Mouse (Mus musculus) lung, embryonic 14.5 days (tissue): ENCODE data around the gene Ahnak2. TPM values are rescaled to one million over a fixed set of nuclear protein-coding genes. Genes with fewer than 3 reads are reported as not detected.

Source experiments
- ATAC-seq: fragments of 200-750 bp; cut with Nextera tagmentation; 2 replicates; pipeline ENCODE4 v1.8.0; 2017; ENCODE audit warnings: mild to moderate bottlenecking, moderate TSS enrichment, moderate library complexity; ENCODE audit not compliant: insufficient read depth
- DNase-seq: peaks from one replicate; pipeline ENCODE4 v3.0.0-alpha.2; 2015
- H3K27ac ChIP-seq: fragments of 300-500 bp; sonication (generic); 2 replicates; pipeline ENCODE4 v1.5.1; 2014; ENCODE audit warnings: low read depth, mild to moderate bottlenecking, moderate library complexity
- H3K27me3 ChIP-seq: fragments of 300-500 bp; sonication (generic); 2 replicates; pipeline ENCODE4 v1.6.1; 2014; ENCODE audit warnings: low read length, control low read depth; ENCODE audit not compliant: insufficient read depth
- H3K36me3 ChIP-seq: fragments of 300-500 bp; sonication (generic); 2 replicates; pipeline ENCODE4 v1.6.1; 2014; ENCODE audit warnings: control low read depth; ENCODE audit not compliant: insufficient read depth
- H3K4me1 ChIP-seq: fragments of 300-500 bp; sonication (generic); 2 replicates; pipeline ENCODE4 v1.6.1; 2014; ENCODE audit warnings: antibody characterized with exemption, control low read depth; ENCODE audit not compliant: insufficient read depth
- H3K4me2 ChIP-seq: fragments of 300-500 bp; sonication (generic); 2 replicates; pipeline ENCODE4 v1.6.1; 2014; ENCODE audit warnings: mild to moderate bottlenecking
- H3K4me3 ChIP-seq: fragments of 300-500 bp; sonication (generic); 2 replicates; pipeline ENCODE4 v1.5.1; 2014; ENCODE audit warnings: low read depth, low read length
- H3K9ac ChIP-seq: fragments of 300-500 bp; sonication (generic); 2 replicates; pipeline ENCODE4 v1.6.1; 2014
- H3K9me3 ChIP-seq: fragments of 300-500 bp; sonication (generic); 2 replicates; pipeline ENCODE4 v1.6.1; 2016; ENCODE audit warnings: low read depth, low read length, control low read depth
- CTCF ChIP-seq: IDR thresholded peaks from 2 replicates; pipeline ENCODE4 v1.5.1; 2016; ENCODE audit warnings: antibody characterized with exemption, low read depth
- WGBS: fragments of 180-500 bp; shearing (Covaris S2); extraction: QIAGEN DNeasy Blood & Tissue Kit; methylation state at CpG from one replicate; pipeline ENCODE4 v1.1.7; 2014; 5-methylcytosine and 5-hydroxymethylcytosine counted together
- polyA plus RNA-seq: library from polyadenylated mRNA; unstranded; fragments of >200 nt; fragmentation: Nextera tagmentation; extraction: Ambion mirVana; gene quantifications from 2 replicates; pipeline ENCODE4 v1.2.1, GENCODE M21; 2014

The Ahnak2 gene
- polyA plus RNA-seq, 1 experiment from 2014 or later, result 0.61 TPM

DNA sequence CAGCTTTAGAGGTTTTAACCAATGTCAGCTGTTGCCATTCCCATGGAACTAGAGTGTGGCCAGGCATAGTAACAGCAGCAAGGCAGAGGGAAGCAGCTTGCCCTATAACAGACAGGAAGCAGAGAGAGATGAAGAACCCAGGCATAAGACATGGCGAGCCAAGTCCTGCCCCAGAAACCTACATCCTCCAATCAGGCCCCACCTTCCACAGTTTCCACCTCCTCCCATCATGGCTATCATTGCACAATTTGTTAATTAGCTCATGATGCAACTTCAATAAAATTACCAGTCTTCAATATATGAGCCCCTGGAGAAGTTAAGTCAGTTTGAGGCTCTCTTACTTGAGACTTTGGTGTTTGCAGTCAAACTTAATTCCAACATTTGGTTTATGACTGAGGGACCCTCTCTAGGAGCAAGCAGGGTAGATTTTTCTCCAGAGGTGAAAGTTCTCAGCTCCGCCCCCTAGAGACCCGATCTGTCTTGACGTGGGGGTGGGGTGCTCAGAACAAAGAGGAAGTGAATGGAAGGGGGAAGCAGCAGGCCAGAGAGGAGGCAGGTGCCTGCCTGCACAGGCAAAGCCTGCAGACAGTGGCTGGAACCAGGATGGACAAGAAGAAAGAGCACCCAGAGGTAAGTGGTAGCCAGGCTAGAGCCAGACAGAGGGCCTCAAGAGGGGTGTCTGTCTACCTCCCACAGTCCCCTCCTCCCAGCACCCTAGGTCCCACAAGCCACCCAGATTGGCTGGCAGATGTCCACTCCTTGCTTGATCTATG, 42.1 kb downstream of the Ahnak2 start, which contains the start of gene Pld4:
Gene Pld4, plus strand, starts transcription at position 502 of the 773 bp plus-strand sequence.
- H3K9ac ChIP-seq, result no peak within 1 kb of the TSS
- 40% methylated on average over 4 of the region's 4 CpGs for WGBS
- no peaks in the 10 kb centered on the region for H3K4me1 ChIP-seq
- H3K27me3 ChIP-seq, result no peaks in the 10 kb centered on the region
- no peaks in the 10 kb centered on the region for H3K36me3 ChIP-seq
- DNase-seq (no peak), ATAC-seq (no peak)
- H3K27ac ChIP-seq, result no peak within 1 kb of the TSS
- no peaks in the 10 kb centered on the region for H3K9me3 ChIP-seq
- H3K4me3 ChIP-seq, result no peak within 1 kb of the TSS
- H3K4me2 ChIP-seq, result no peak within 1 kb of the TSS
- no peak for TF ChIP-seq CTCF

DNA sequence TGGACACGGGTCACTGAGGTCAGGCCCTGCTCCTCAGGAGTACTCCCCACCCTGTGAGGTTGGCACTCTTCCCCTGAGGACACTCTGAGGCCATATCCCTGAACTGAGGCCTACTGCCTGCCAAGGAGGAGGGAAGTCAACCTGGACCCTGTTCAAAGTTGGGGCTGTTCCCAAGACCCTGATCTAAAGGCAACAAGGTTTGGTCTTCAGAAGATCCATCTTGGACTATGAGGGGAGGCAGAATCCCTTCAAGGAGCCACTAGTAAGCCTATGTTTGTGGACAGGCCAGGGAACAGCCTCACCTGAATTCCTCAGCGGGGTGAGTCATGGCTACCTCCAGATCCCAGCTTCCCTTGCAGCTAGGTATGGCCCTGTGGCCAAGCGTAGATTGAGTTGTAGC, 43.0 kb downstream of the Ahnak2 start:
- Histone ChIP-seq H3K9ac (no peak overlapping the region), H3K27ac (no peak overlapping the region), H3K4me1 (no peaks in the 10 kb centered on the region), H3K4me2 (no peak overlapping the region), H3K9me3 (no peaks in the 10 kb centered on the region), H3K27me3 (no peaks in the 10 kb centered on the region), H3K4me3 (no peak overlapping the region), H3K36me3 (no peaks in the 10 kb centered on the region)
- no peak for TF ChIP-seq CTCF
- DNase-seq, result no peak
- 79% methylated on average over 3 of the region's 3 CpGs for WGBS
- no peak for ATAC-seq

DNA sequence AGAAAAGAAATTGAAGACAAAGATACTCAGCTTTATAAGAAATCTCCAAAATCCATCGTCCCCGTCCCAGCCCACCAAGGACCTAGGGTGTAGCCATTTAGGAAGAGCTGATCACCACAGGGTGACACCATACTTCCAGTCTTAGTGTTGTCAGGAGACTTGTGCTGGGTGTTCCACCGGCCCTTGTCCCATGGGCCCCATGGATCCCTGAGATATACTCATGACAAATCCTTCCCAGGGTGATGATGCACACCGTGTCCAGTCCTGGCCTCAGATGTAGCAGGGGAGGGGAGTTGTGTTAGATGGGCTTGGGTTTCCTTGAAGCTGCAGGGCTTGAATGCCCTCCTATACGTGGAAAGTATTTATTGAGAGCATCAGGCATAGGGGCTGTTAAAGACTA, 44.6 kb downstream of the Ahnak2 start:
- H3K36me3 ChIP-seq, result no peaks in the 10 kb centered on the region
- DNase-seq, result no peak
- no peak overlapping the region for H3K27ac ChIP-seq
- no peak overlapping the region for H3K9ac ChIP-seq
- no peaks in the 10 kb centered on the region for H3K9me3 ChIP-seq
- no peaks in the 10 kb centered on the region for H3K4me1 ChIP-seq
- no peaks in the 10 kb centered on the region for H3K27me3 ChIP-seq
- no peak overlapping the region for H3K4me2 ChIP-seq
- no peak overlapping the region for H3K4me3 ChIP-seq
- 80% methylated on average over 5 of the region's 5 CpGs for WGBS
- no peak for TF ChIP-seq CTCF
- no peak for ATAC-seq

DNA sequence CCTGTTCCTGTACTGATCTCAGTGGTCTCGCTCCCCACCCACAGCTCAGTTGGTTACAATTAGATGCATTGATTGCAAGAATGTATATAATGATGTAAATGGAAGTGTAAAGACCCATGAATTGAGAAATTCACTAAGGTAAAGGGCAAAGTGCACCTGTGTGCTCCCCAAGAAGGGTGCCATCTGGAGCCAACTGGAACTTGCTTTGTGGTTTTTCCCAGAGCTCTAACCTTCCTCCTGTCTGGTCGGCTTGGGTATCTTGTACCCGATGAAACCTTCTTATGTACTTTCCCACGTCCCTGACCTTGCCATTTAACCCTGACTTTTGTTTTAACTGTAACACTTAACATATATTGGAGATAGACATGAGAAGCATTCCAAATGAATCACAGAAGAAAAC, 46.6 kb downstream of the Ahnak2 start:
- Histone ChIP-seq H3K27me3 (no peaks in the 10 kb centered on the region), H3K4me2 (no peak overlapping the region), H3K9ac (no peak overlapping the region), H3K36me3 (no peaks in the 10 kb centered on the region), H3K4me1 (no peaks in the 10 kb centered on the region), H3K27ac (no peak overlapping the region), H3K9me3 (no peaks in the 10 kb centered on the region), H3K4me3 (no peak overlapping the region)
- ATAC-seq (no peak), DNase-seq (no peak)
- WGBS, result 68% methylated on average over 4 of the region's 4 CpGs
- TF ChIP-seq CTCF, result no peak

DNA sequence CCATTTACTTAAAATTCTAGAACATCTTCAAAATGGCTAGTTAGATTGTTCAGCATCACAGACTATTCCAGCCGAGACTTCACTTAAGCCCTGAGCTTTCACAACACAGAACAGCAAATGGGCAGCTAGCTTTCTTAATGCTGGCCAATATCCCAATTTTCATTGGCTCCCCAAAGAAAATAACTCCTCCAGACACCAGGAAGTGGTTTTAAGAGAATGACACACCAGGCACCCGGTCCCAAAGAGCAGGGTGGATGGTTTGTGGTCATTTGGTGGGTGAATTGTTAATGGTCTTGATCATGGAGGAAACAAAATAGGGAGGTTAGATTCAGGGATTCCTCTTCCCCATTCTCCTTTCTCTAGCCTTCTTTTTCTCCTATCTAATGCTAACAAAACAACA, 50.1 kb downstream of the Ahnak2 start:
- Histone ChIP-seq H3K9me3 (no peaks in the 10 kb centered on the region), H3K27me3 (no peaks in the 10 kb centered on the region), H3K9ac (no peak overlapping the region), H3K4me1 (no peaks in the 10 kb centered on the region), H3K4me2 (no peak overlapping the region), H3K4me3 (no peak overlapping the region), H3K27ac (no peak overlapping the region), H3K36me3 (no peaks in the 10 kb centered on the region)
- DNase-seq (no peak), ATAC-seq (no peak)
- TF ChIP-seq CTCF, result no peak
- WGBS, result 55% methylated on average over 2 of the region's 2 CpGs

DNA sequence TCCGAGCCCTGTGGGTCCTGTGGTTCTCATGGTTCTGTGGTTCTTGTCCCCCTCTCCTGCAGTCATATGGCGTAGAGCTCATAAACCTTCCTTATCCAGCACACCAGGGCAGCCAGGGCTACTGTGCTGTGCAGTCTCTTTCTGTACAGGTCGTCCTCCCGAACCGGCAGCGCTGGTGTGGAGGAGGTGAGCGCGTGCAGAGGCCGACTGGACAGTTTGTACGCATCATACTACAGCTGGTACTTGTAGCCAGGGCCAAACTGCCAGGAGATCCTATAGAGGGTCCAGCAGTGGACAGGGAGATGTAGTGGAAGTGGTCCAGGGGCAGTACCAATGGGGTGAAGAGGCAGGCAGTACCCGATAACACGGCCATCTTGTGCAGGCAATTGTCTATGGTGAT, 51.5 kb downstream of the Ahnak2 start:
- 73% methylated on average over 12 of the region's 12 CpGs for WGBS
- H3K9ac ChIP-seq, result no peak overlapping the region
- no peak overlapping the region for H3K4me3 ChIP-seq
- no peak overlapping the region for H3K4me2 ChIP-seq
- H3K4me1 ChIP-seq, result no peaks in the 10 kb centered on the region
- no peaks in the 10 kb centered on the region for H3K36me3 ChIP-seq
- no peak for TF ChIP-seq CTCF
- DNase-seq, result no peak
- no peak for ATAC-seq
- no peak overlapping the region for H3K27ac ChIP-seq
- no peaks in the 10 kb centered on the region for H3K9me3 ChIP-seq
- no peaks in the 10 kb centered on the region for H3K27me3 ChIP-seq

DNA sequence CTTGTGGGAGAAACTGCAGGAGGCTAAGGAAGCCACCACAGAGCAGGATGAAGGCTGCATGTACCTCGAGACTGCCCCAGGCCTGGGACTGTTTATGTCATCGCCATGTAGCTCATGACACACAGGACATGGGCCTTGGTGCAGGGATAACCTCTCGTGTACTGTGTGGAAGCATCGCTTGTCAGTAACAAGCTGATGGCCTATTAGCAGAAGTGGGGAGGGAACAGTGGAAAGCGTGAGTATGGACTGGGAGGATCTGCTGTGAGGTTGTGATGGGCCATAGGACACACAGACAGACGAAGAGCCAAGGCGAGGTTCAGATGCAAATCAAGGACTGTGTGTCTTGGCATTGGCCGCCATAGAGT, 54.9 kb downstream of the Ahnak2 start:
- Histone ChIP-seq H3K4me1 (no peaks in the 10 kb centered on the region), H3K27ac (no peak overlapping the region), H3K4me2 (no peak overlapping the region), H3K9ac (no peak overlapping the region; the same call in 1 of the 2 replicates), H3K36me3 (peaks cover 22% of the 10 kb centered on the region), H3K9me3 (no peaks in the 10 kb centered on the region), H3K4me3 (no peak overlapping the region), H3K27me3 (no peaks in the 10 kb centered on the region)
- 75% methylated on average over 8 of the region's 8 CpGs for WGBS
- no peak for TF ChIP-seq CTCF
- ATAC-seq, result no peak
- DNase-seq, result no peak
